Mouse (Mus musculus): ENCODE measurements around the gene Sdc1. TPM values are rescaled to one million over a fixed set of nuclear protein-coding genes. Genes with fewer than 3 reads are reported as not detected.

Gene Sdc1
- total RNA-seq, 1 experiment from 2014 or later: 15.8 TPM

GRCm38 (mm10) chr12:8827014-8827715, 56.0 kb downstream of the Sdc1 start:
- DNase-seq: peak; percentile 32

GRCm38 (mm10) chr12:8829032-8829660, 58.0 kb downstream of the Sdc1 start:
- no peak for DNase-seq

- no peak for DNase-seq
Observed at GRCm38 (mm10) chr12:8829661-8830040, 58.5 kb downstream of the Sdc1 start.

- DNase-seq: no peak
Observed at GRCm38 (mm10) chr12:8830967-8831635, 60.0 kb downstream of the Sdc1 start.

GRCm38 (mm10) chr12:8831710-8832109, 60.6 kb downstream of the Sdc1 start:
- no peak for DNase-seq

- no peak for DNase-seq
Observed at GRCm38 (mm10) chr12:8840782-8841325, 69.7 kb downstream of the Sdc1 start.

- DNase-seq: no peak
Observed at GRCm38 (mm10) chr12:8842725-8843124, 71.6 kb downstream of the Sdc1 start.

Other genes starting within 250 kb of the Sdc1 start
- not detected in 2 replicates for gene Slc7a15, start 172.3 kb upstream of the Sdc1 start, total RNA-seq (2021)
- 119 and 159 TPM in 2 replicates for gene Pum2, start 97.2 kb upstream of the Sdc1 start, total RNA-seq (2021)
- 421 and 503 TPM in 2 replicates for gene Laptm4a, start 150.3 kb downstream of the Sdc1 start, total RNA-seq (2021)
- gene Matn3, start 176.6 kb downstream of the Sdc1 start, total RNA-seq (2021): not detected in 2 replicates
- gene Wdr35, start 202.6 kb downstream of the Sdc1 start, total RNA-seq (2021): 9.9 and 16.1 TPM in 2 replicates

Measured in adrenal gland, postnatal 25 days (tissue).